Mouse (Mus musculus) kidney, adult 2 months (tissue): Measurements from ENCODE around the gene Shank3.

Source experiments
- CTCF ChIP-seq: fragments of 200-500 bp; conservative IDR thresholded peaks from 2 replicates; pipeline ENCODE4 v1.5.1; 2011; ENCODE audit warnings: low read depth, mild to moderate bottlenecking, control low read depth, low read length, moderate library complexity, mixed read lengths; ENCODE audit not compliant: insufficient read depth, insufficient read length
- POLR2A ChIP-seq: fragments of 200-500 bp; IDR thresholded peaks from one replicate; pipeline ENCODE4 v1.6.1; 2011; ENCODE audit warnings: low read depth, low read length, control low read depth

DNA sequence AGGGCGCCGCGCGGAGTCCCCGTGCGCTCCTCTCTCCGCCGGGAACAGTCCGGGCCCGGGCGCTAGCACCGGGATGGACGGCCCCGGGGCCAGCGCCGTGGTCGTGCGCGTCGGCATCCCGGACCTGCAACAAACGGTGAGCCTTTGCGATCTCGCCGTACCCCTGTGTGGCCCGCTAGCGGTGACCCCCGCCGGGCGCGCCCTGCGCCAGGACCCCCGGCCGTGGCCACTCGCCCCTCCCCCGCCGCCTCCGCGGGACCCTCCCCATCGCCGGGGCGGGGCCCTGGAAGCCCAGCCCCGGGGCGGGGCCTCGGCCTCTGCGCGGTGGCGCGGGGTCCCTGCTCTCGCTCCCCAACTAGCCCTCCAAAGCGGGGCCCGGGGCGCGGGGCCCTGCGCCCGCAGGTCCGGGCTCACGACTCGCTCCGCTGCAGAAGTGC, 379 bp downstream of the Shank3 start:
- TF ChIP-seq POLR2A (no peak), CTCF (no peak)
